Comparison of ENCODE assay signal across 31 mouse cellular contexts in the genomic region with DNA sequence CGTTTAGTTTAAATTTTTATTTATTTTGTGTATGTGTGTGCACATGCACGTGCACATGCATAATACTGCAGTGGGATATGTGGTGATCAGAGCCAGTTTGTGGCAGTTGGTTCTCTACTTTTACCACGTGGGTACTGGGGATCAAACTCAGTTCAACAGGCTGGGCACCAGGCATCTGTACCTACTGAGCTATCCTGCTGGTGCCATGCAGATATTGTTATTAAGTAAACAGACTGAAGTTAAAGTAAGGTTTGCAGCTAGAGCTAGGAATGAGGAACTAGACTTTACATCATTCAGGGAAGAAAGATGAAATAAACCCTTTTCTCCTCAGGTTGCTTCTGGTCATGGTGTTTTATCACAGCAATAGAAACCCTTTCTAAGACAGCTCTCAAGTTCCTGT. TPM values are rescaled to one million over a fixed set of nuclear protein-coding genes. Genes with fewer than 3 reads are reported as not detected.
DNase-seq lines count a peak whose midpoint lies in the region; ATAC-seq and TF ChIP-seq lines count a peak whose summit lies in the region.
"Had no signal": no experiment of that assay in that cellular context is flagged by ENCODE, and none has a peak within 500 bp of the region (broad histone marks: within the 10 kb centered on the region; RNA-seq: fewer than 3 reads in every experiment).

No protein-coding gene starts in this region.

- no peaks in the 10 kb centered on the region for H3K27me3 ChIP-seq in intestine, postnatal 0 days (replicated peaks; ENCODE audit: control insufficient read depth, insufficient read depth, low read length)
- no peaks in the 10 kb centered on the region for H3K27me3 ChIP-seq in intestine, embryonic 16.5 days (replicated peaks; ENCODE audit: control insufficient read depth, insufficient read depth, low read length)
- no peaks in the 10 kb centered on the region for H3K27me3 ChIP-seq in midbrain, embryonic 10.5 days (ENCODE audit: low read depth, poor library complexity, severe bottlenecking)
- H3K27me3 ChIP-seq: embryonic facial prominence, embryonic 15.5 days; limb, embryonic 15.5 days; liver, embryonic 13.5 days; neural tube, embryonic 12.5 days had no signal

- H3K9me3 ChIP-seq in intestine, postnatal 0 days (ENCODE audit: control insufficient read depth): no peaks in the 10 kb centered on the region
- no peaks in the 10 kb centered on the region for H3K9me3 ChIP-seq in intestine, embryonic 16.5 days (ENCODE audit: control insufficient read depth, low read length)
- no peaks in the 10 kb centered on the region for H3K9me3 ChIP-seq in midbrain, embryonic 10.5 days (replicated peaks)
- H3K9me3 ChIP-seq: embryonic facial prominence, embryonic 10.5 days; embryonic facial prominence, embryonic 15.5 days; limb, embryonic 10.5 days; limb, embryonic 15.5 days; liver, embryonic 13.5 days; neural tube, embryonic 12.5 days had no signal

- H3K4me1 ChIP-seq in intestine, postnatal 0 days (replicated peaks; ENCODE audit: control insufficient read depth, insufficient read depth, low read length): 0 out of 2 replicates have a peak, but pooled peaks cover 7% of the 10 kb centered on the region
- H3K4me1 ChIP-seq in intestine, embryonic 16.5 days (ENCODE audit: control insufficient read depth, insufficient read depth, low read length): peaks cover 19% of the 10 kb centered on the region
- H3K4me1 ChIP-seq in bone marrow macrophage, adult 2 months (ENCODE audit: control insufficient read depth, insufficient read depth, low read length): peaks cover 34% of the 10 kb centered on the region
- H3K4me1 ChIP-seq in midbrain, embryonic 10.5 days: peaks cover 19% of the 10 kb centered on the region

- H3K4me2 ChIP-seq in intestine, postnatal 0 days (replicated peaks; ENCODE audit: low read depth): no peak overlapping the region
- H3K4me2 ChIP-seq in intestine, embryonic 16.5 days (ENCODE audit: low read depth, low read length): no peak overlapping the region
- H3K4me2 ChIP-seq: embryonic facial prominence, embryonic 15.5 days; heart, embryonic 11.5 days; hindbrain, embryonic 14.5 days; limb, embryonic 15.5 days; liver, embryonic 13.5 days; midbrain, embryonic 11.5 days; neural tube, embryonic 12.5 days had no signal

- no peak overlapping the region for H3K4me3 ChIP-seq in intestine, postnatal 0 days (ENCODE audit: low read depth, low read length)
- H3K4me3 ChIP-seq in intestine, embryonic 16.5 days (ENCODE audit: low read length): no peak overlapping the region
- no peak overlapping the region for H3K4me3 ChIP-seq in bone marrow macrophage, adult 2 months (ENCODE audit: insufficient read depth, low read length)
- H3K4me3 ChIP-seq in midbrain, embryonic 10.5 days: no peak overlapping the region
- H3K4me3 ChIP-seq: embryonic facial prominence, embryonic 10.5 days; embryonic facial prominence, embryonic 15.5 days; limb, embryonic 10.5 days; limb, embryonic 15.5 days; liver, embryonic 13.5 days; myocyte; neural tube, embryonic 12.5 days had no signal

- no peak for TF ChIP-seq POLR2A in bone marrow macrophage, adult 2 months (IDR thresholded peaks at IDR 0.05; ENCODE audit: borderline replicate concordance, low read depth, low read length)

- WGBS in intestine, postnatal 0 days: 55% methylated on average over 3 of the region's 3 CpGs
- WGBS in intestine, embryonic 16.5 days: 70% methylated on average over 3 of the region's 3 CpGs
- WGBS in midbrain, embryonic 10.5 days: 88% methylated on average over 3 of the region's 3 CpGs

- no peak overlapping the region for H3K9ac ChIP-seq in intestine, postnatal 0 days (ENCODE audit: low read depth, low read length)
- no peak overlapping the region for H3K9ac ChIP-seq in intestine, embryonic 16.5 days (ENCODE audit: low read depth, low read length)
- H3K9ac ChIP-seq: embryonic facial prominence, embryonic 15.5 days; hindbrain, embryonic 14.5 days; limb, embryonic 15.5 days; liver, embryonic 13.5 days; neural tube, embryonic 12.5 days had no signal

- no peak for TF ChIP-seq CTCF in intestine, postnatal 0 days (IDR thresholded peaks at IDR 0.05; ENCODE audit: low read depth)
- no peak for TF ChIP-seq CTCF in bone marrow macrophage, adult 2 months (IDR thresholded peaks at IDR 0.05; ENCODE audit: low read depth, low read length)

- no peak for DNase-seq in adrenal gland, adult (ENCODE audit: inconsistent age in 2 of 2, low spot score in 1 of 2)
- no peak for DNase-seq in layer of hippocampus, postnatal 36 days
- no peak for DNase-seq in midbrain, embryonic 10.5 days (ENCODE audit: low spot score)
- DNase-seq: adrenal gland, adult 2 months; adrenal gland, postnatal 36 days; cerebellum, adult 2 months; cerebellum, postnatal 14 days; gastrocnemius, postnatal 14 days; heart, adult 18-20 months; heart, postnatal 4 days; kidney, adult 18-20 months; kidney, postnatal 36 days; liver, embryonic 13.5 days; lung, adult 18-20 months had no signal

- ATAC-seq in intestine, postnatal 0 days: peak; percentile 28; the same call in 1 of the 2 replicates
- ATAC-seq in intestine, embryonic 16.5 days: no peak
- peak; percentile 31; the same call in 1 of the 2 replicates for ATAC-seq in monocyte, adult 5-6 weeks (replicated peaks; ENCODE audit: insufficient number of reproducible peaks, low FRiP score, low TSS enrichment, poor library complexity, severe bottlenecking)
- ATAC-seq: forebrain, embryonic 14.5 days; lung, postnatal 0 days; midbrain, embryonic 16.5 days had no signal

- no peaks in the 10 kb centered on the region for H3K36me3 ChIP-seq in intestine, postnatal 0 days (ENCODE audit: control insufficient read depth, insufficient read depth)
- no peaks in the 10 kb centered on the region for H3K36me3 ChIP-seq in intestine, embryonic 16.5 days (ENCODE audit: control insufficient read depth, insufficient read depth, low read length)
- H3K36me3 ChIP-seq in midbrain, embryonic 10.5 days: peaks cover 44% of the 10 kb centered on the region
- H3K36me3 ChIP-seq: embryonic facial prominence, embryonic 15.5 days; limb, embryonic 15.5 days; neural tube, embryonic 12.5 days had no signal

- no peak overlapping the region for H3K27ac ChIP-seq in intestine, postnatal 0 days (ENCODE audit: low read depth, low read length)
- no peak overlapping the region for H3K27ac ChIP-seq in intestine, embryonic 16.5 days (ENCODE audit: low read length)
- 0 out of 2 replicates have a peak overlapping the region, but pooled peaks have one; percentile 1 for H3K27ac ChIP-seq in bone marrow macrophage, adult 2 months (ENCODE audit: insufficient read depth, low read depth, low read length)
- H3K27ac ChIP-seq in midbrain, embryonic 10.5 days (replicated peaks): no peak overlapping the region
- H3K27ac ChIP-seq: embryonic facial prominence, embryonic 10.5 days; embryonic facial prominence, embryonic 15.5 days; hindbrain, embryonic 14.5 days; limb, embryonic 10.5 days; limb, embryonic 15.5 days; liver, embryonic 13.5 days; macrophage; neural tube, embryonic 12.5 days had no signal

RNA-seq across cellular contexts. Expression of gene Naa15, which starts 7.0 kb away (rescaled TPM):
- polyA plus RNA-seq in intestine, postnatal 0 days (2015; fragmentation: Nextera tagmentation; extraction: Ambion mirVana): 14.4 and 16.3 TPM in 2 replicates
- polyA plus RNA-seq in intestine, embryonic 16.5 days (2015; fragmentation: Nextera tagmentation; extraction: Ambion mirVana): 27.3 and 27.9 TPM in 2 replicates
- polyA plus RNA-seq in bone marrow macrophage, adult 2 months (2012; ENCODE audit: insufficient read depth, insufficient read length, missing spikeins): 48.1 and 56.7 TPM in 2 replicates
- total RNA-seq in monocyte, adult 5-6 weeks (2017): 61.2 to 95.8 TPM (median 67.4 TPM) in 3 replicates
- 10 to 100 TPM; 49.3 to 56.6 TPM for total RNA-seq in layer of hippocampus, postnatal 36 days (2021)
- 58.8 and 63.4 TPM in 2 replicates for polyA plus RNA-seq in midbrain, embryonic 10.5 days (2016; fragmentation: Nextera tagmentation; extraction: Ambion mirVana)

RNA-seq across cellular contexts. Expression of gene Ndufc1, which starts 13.1 kb away (rescaled TPM):
- 1,384 and 1,395 TPM in 2 replicates for polyA plus RNA-seq in intestine, postnatal 0 days (2015; fragmentation: Nextera tagmentation; extraction: Ambion mirVana)
- 906 and 911 TPM in 2 replicates for polyA plus RNA-seq in intestine, embryonic 16.5 days (2015; fragmentation: Nextera tagmentation; extraction: Ambion mirVana)
- polyA plus RNA-seq in bone marrow macrophage, adult 2 months (2012; ENCODE audit: insufficient read depth, insufficient read length, missing spikeins): 133 and 140 TPM in 2 replicates
- 31.4 to 81.5 TPM (median 60.3 TPM) in 3 replicates for total RNA-seq in monocyte, adult 5-6 weeks (2017)
- 100 to 1,000 TPM; 323 to 359 TPM for total RNA-seq in layer of hippocampus, postnatal 36 days (2021)
- polyA plus RNA-seq in midbrain, embryonic 10.5 days (2016; fragmentation: Nextera tagmentation; extraction: Ambion mirVana): 688 and 718 TPM in 2 replicates

RNA-seq across cellular contexts. Expression of gene Mgarp, which starts 25.4 kb away (rescaled TPM):
- polyA plus RNA-seq in intestine, postnatal 0 days (2015; fragmentation: Nextera tagmentation; extraction: Ambion mirVana): 0.41 and 0.59 TPM in 2 replicates
- 4.0 and 9.6 TPM in 2 replicates for polyA plus RNA-seq in intestine, embryonic 16.5 days (2015; fragmentation: Nextera tagmentation; extraction: Ambion mirVana)
- not detected in 2 replicates for polyA plus RNA-seq in bone marrow macrophage, adult 2 months (2012; ENCODE audit: insufficient read depth, insufficient read length, missing spikeins)
- 1.5 TPM in 1 of 3 replicates, not detected in the others for total RNA-seq in monocyte, adult 5-6 weeks (2017)
- total RNA-seq in layer of hippocampus, postnatal 36 days (2021): not detected
- 35.9 and 39.2 TPM in 2 replicates for polyA plus RNA-seq in midbrain, embryonic 10.5 days (2016; fragmentation: Nextera tagmentation; extraction: Ambion mirVana)
- polyA plus RNA-seq: lung, postnatal 0 days; macrophage had no signal
